In genomic region chr2:51278824-51279223, GRCm38 (mm10) we compare ENCODE assay signal across 22 mouse cellular contexts.
DNase-seq lines count a peak whose midpoint lies in the region; ATAC-seq and TF ChIP-seq lines count a peak whose summit lies in the region.
"Had no signal": no experiment of that assay in that cellular context is flagged by ENCODE, and none has a peak within 500 bp of the region (broad histone marks: within the 10 kb centered on the region; RNA-seq: fewer than 3 reads in every experiment).

No protein-coding gene starts in this region.

- no peak overlapping the region for H3K9ac ChIP-seq in heart, embryonic 13.5 days
- H3K9ac ChIP-seq in limb, embryonic 14.5 days (ENCODE audit: low read depth, low read length, severe bottlenecking) = no peak overlapping the region
- no peak overlapping the region for H3K9ac ChIP-seq in limb, embryonic 15.5 days
- H3K9ac ChIP-seq: forebrain, embryonic 12.5 days; forebrain, postnatal 0 days; hindbrain, embryonic 14.5 days; intestine, embryonic 15.5 days had no signal

- no peak overlapping the region for H3K4me3 ChIP-seq in heart, embryonic 13.5 days
- H3K4me3 ChIP-seq in limb, embryonic 14.5 days (replicated peaks; ENCODE audit: low read length) = no peak overlapping the region
- no peak overlapping the region for H3K4me3 ChIP-seq in limb, embryonic 10.5 days
- no peak overlapping the region for H3K4me3 ChIP-seq in limb, embryonic 15.5 days
- H3K4me3 ChIP-seq: forebrain, embryonic 12.5 days; hindbrain, embryonic 10.5 days; intestine, embryonic 15.5 days had no signal

- WGBS in heart, embryonic 13.5 days = 52% methylated on average over 1 of the region's 1 CpGs
- WGBS in limb, embryonic 14.5 days = 59% methylated on average over 1 of the region's 1 CpGs
- 59% methylated on average over 1 of the region's 1 CpGs for WGBS in limb, embryonic 10.5 days
- 38% methylated on average over 1 of the region's 1 CpGs for WGBS in limb, embryonic 15.5 days

- no peak overlapping the region for H3K4me2 ChIP-seq in heart, embryonic 13.5 days
- H3K4me2 ChIP-seq in limb, embryonic 14.5 days (replicated peaks; ENCODE audit: low read depth, low read length, severe bottlenecking) = no peak overlapping the region
- no peak overlapping the region for H3K4me2 ChIP-seq in limb, embryonic 15.5 days
- H3K4me2 ChIP-seq: forebrain, embryonic 12.5 days; heart, embryonic 11.5 days; hindbrain, embryonic 14.5 days; intestine, embryonic 15.5 days had no signal

- H3K9me3 ChIP-seq in heart, embryonic 13.5 days = no peaks in the 10 kb centered on the region
- H3K9me3 ChIP-seq in limb, embryonic 14.5 days (ENCODE audit: control insufficient read depth, low read length) = no peaks in the 10 kb centered on the region
- H3K9me3 ChIP-seq in limb, embryonic 10.5 days (replicated peaks) = no peaks in the 10 kb centered on the region
- no peaks in the 10 kb centered on the region for H3K9me3 ChIP-seq in limb, embryonic 15.5 days
- H3K9me3 ChIP-seq: forebrain, embryonic 12.5 days; hindbrain, embryonic 10.5 days; intestine, embryonic 15.5 days had no signal

- intact Hi-C loops in heart, postnatal 25 days (cut with DNase I) = no loop called here

- H3K4me1 ChIP-seq in heart, embryonic 13.5 days = peaks cover 33% of the 10 kb centered on the region
- peaks cover 13% of the 10 kb centered on the region for H3K4me1 ChIP-seq in limb, embryonic 14.5 days (ENCODE audit: control insufficient read depth, insufficient read depth, low read length)
- peaks cover 11% of the 10 kb centered on the region; the same call in 1 of the 2 replicates for H3K4me1 ChIP-seq in limb, embryonic 10.5 days
- H3K4me1 ChIP-seq in limb, embryonic 15.5 days = peaks cover 20% of the 10 kb centered on the region
- H3K4me1 ChIP-seq: forebrain, embryonic 12.5 days; hindbrain, embryonic 10.5 days; intestine, embryonic 15.5 days had no signal

- no peak for ATAC-seq in heart, embryonic 13.5 days (ENCODE audit: extremely low read depth, insufficient number of reproducible peaks, low FRiP score, low TSS enrichment)
- ATAC-seq in limb, embryonic 14.5 days (ENCODE audit: low FRiP score, low read depth) = no peak
- ATAC-seq in limb, embryonic 15.5 days (ENCODE audit: insufficient number of reproducible peaks, low FRiP score, low TSS enrichment, low read depth) = no peak
- ATAC-seq: forebrain, postnatal 0 days; intestine, embryonic 15.5 days had no signal

- no peak for TF ChIP-seq POLR2A in limb, embryonic 14.5 days (IDR thresholded peaks at IDR 0.05; ENCODE audit: borderline replicate concordance, extremely low read depth, insufficient read depth, insufficient read length)

- no peak for DNase-seq in heart, postnatal 25 days (ENCODE audit: low spot score)
- DNase-seq in limb, embryonic 14.5 days (ENCODE audit: low spot score) = peak; percentile 52
- no peak for DNase-seq in limb, embryonic 10.5 days (ENCODE audit: low spot score)
- DNase-seq in NIH3T3 (ENCODE audit: low read depth) (peak; percentile 46), liver (no peak)
- no peak for DNase-seq in right cerebral cortex, adult 2 months (ENCODE audit: low spot score in 2 of 2)
- DNase-seq: adrenal gland, adult 2 months; adrenal gland, postnatal 25 days; cerebellum, adult 18-20 months; cerebellum, adult 9-11 months; cerebellum, postnatal 36 days; forebrain, postnatal 0 days; gastrocnemius, postnatal 14 days; heart, postnatal 14 days; kidney, adult 18-20 months had no signal

- peak overlapping the region; percentile 25; the same call in 1 of the 2 replicates for H3K27ac ChIP-seq in heart, embryonic 13.5 days (replicated peaks)
- no peak overlapping the region for H3K27ac ChIP-seq in limb, embryonic 14.5 days (replicated peaks; ENCODE audit: low read depth, low read length)
- H3K27ac ChIP-seq in limb, embryonic 10.5 days = no peak overlapping the region
- peak overlapping the region; percentile 58 for H3K27ac ChIP-seq in limb, embryonic 15.5 days
- H3K27ac ChIP-seq: forebrain, embryonic 12.5 days; hindbrain, embryonic 10.5 days; hindbrain, embryonic 14.5 days; intestine, embryonic 15.5 days had no signal

- H3K36me3 ChIP-seq in heart, embryonic 13.5 days = no peaks in the 10 kb centered on the region
- no peaks in the 10 kb centered on the region for H3K36me3 ChIP-seq in limb, embryonic 14.5 days (ENCODE audit: control insufficient read depth, insufficient read depth, low read length)
- no peaks in the 10 kb centered on the region for H3K36me3 ChIP-seq in limb, embryonic 10.5 days
- H3K36me3 ChIP-seq in limb, embryonic 15.5 days = no peaks in the 10 kb centered on the region
- H3K36me3 ChIP-seq: forebrain, embryonic 12.5 days; hindbrain, embryonic 10.5 days; intestine, embryonic 15.5 days had no signal

- H3K27me3 ChIP-seq in heart, embryonic 13.5 days (replicated peaks) = no peaks in the 10 kb centered on the region
- H3K27me3 ChIP-seq in limb, embryonic 14.5 days (ENCODE audit: control insufficient read depth, insufficient read depth, low read length) = no peaks in the 10 kb centered on the region
- H3K27me3 ChIP-seq in limb, embryonic 10.5 days (ENCODE audit: low read depth, poor library complexity, severe bottlenecking) = no peaks in the 10 kb centered on the region
- H3K27me3 ChIP-seq in limb, embryonic 15.5 days = no peaks in the 10 kb centered on the region
- H3K27me3 ChIP-seq: forebrain, embryonic 12.5 days; intestine, embryonic 15.5 days had no signal

Comparison
In these comparisons a context has a peak if more than half of its experiments do, and no peak if none do; other contexts are left out.
1. H3K27ac ChIP-seq: peak in heart, embryonic 13.5 days (single experiment) and limb, embryonic 15.5 days (single experiment); none in limb, embryonic 14.5 days (single experiment) and limb, embryonic 10.5 days (single experiment).
2. DNase-seq: peak in limb, embryonic 14.5 days (single experiment) and NIH3T3 (single experiment); none in heart, postnatal 25 days (single experiment), limb, embryonic 10.5 days (single experiment), liver (single experiment) and right cerebral cortex, adult 2 months (0 of 2).